Mouse (Mus musculus): ENCODE measurements around the gene Cpz.
A peak's percentile ranks its signal among the peaks of the same experiment; 100 is the strongest.

Gene Cpz

DNA sequence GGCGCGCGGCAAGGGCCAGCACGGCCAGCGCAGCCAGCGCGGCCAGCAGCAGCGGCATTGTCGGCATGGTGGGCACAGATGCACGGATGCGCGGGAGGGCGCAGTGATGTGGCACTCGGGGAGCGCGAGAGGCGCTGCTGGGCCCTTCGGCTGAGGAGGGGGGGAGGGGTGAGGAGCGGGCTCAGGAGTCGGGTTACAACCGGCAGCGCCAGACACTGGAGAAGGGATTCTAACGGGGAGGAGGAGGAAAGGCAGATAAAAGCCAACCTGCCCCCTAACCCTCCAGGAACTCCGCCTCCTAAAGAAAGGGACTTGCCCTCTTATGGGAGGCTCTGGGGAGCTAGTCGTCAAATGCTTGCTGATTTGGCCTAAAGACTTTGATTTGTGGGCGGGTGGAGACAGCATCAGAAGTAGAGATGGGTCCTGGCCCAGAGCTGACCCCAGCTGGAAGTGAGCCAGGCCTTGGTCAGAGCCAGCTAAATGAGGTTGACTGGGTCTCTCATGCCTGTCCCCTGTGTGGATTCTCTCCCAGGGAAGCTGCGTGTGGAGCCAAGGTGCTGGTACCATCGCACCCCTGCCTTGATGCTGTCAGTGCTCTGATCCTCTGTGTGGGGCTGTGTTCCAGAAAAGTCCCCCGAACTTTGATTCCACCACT lies at the start of gene Cpz:
Cpz (minus strand) TSS at position 230 of the 655 bp plus-strand sequence.
- DNase-seq = peak; percentile 39

DNA sequence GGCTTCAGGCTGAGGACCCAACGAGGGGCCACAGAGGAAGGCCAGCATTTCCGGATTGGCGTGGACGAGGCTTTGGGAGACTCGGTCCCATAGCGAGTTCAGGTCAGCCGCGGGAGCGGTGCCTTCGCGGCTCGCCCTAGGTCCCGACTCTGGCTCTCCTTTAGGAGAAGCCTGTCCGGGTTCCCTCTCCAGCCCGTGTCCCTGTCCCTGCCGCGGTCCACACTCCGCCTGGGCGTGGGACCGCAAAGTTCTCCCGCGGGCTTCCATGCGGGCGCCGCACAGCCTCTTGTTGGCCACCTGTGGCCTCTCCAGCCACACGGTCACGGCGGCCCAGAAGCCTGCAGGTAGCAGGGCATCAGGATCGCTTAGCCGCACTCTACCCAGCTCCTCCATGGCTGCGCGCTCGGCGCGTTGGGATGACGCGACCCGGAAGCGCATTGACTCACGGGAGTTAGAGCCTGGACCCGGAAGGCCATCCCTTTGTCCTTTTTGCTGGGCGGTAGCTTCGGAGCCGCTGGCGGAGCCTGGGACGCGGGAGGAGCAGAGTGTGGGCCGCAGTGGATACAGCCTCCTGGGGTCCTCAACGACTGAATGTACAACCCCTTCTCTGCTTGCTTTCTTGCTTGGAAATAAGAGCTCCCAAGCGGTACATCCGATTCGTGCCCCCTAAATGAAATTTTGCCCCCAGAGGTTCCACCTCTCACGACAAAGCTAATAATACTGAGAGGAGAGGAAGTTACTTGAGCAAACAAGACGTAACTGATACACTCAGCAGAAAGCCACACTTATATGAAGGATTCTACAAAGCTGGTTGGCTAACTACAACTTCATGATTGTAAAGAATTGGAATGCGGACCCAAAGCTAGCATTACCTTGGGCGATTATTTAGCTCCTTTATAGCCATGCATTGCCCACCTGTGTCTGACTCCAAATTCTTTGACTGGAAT lies 49.4 kb upstream of the Cpz start, which contains the start of gene Trmt44:
Trmt44 (minus strand) TSS at position 418 of the 947 bp plus-strand sequence.
- peak; percentile 89 for DNase-seq

DNA sequence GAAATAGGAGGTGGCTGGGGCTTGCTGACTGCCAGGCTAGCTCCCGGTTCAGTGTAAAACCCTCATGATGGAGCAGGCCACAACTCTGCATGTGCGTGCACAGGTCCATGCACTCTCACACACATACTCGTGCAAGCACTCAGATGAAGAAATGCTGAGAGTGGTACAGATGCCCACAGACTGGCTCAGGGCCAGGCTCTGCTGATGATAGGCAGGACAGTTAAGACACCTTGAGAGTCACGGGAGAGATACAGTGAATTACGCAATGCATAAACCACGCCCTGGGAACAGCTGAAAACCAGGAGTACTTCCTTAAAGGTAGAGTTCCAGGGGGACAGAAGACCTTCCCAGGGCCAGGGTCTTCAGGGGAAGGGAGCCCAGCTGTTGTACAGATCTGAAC lies 46.0 kb upstream of the Cpz start:
- DNase-seq = no peak

DNA sequence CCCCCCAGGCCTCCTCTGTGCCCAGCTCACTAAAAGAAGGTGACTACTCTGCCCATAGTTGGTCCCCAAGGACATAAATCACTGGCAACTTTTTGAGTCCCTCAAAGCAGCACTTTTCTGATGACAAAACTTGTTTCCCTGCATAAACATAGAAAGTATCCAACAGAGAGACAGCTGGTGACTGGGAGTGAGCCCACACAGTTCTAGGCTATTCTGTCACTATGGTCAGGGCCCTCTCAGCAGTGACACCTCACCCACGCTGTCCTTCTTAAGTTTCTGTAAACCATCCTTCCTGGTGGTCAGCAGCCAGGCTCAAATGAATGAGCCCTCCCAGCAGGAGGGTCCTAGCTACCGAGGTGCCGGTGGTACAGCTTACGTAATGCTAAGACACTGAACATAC lies 41.1 kb upstream of the Cpz start:
- no peak for DNase-seq

DNA sequence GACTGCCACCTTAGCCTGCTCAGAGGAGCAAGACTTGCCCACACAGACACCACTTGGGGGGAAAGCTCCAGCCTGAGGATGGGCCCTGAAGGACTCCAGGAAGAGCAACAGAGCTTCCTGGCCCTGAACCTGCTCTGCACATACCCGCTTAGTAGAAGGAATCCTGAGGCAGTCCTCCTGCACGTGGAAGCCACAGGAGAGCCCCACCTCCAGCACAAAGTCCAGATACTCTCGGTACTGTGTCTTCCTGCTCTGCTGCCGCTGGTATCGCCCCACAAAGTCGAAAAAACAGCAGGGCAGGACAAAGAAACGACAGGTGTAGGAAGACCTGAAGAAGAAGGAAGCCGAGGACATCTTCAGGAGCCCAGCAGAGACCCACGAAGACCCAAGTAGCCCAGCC lies 39.7 kb upstream of the Cpz start:
- no peak for DNase-seq

DNA sequence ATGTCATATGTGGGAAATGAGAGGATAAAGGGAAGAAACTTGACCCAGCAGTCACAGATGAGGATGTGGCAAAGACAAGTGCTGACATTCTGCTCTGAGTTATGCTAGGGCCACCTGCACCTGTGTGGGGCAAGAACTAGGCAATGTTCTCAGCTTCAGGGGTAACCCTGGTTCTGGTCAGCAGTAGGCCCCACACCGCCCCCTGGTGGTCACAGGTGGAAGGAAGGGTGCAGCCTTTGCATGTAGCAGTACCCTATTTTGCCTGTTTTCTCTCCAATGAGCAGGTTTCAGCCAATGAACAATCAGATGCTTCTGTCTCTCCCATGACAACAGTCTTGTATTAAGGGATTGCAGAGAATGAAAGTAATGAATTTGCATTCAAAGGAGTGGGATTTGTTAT lies 38.0 kb upstream of the Cpz start:
- DNase-seq = peak; percentile 86

DNA sequence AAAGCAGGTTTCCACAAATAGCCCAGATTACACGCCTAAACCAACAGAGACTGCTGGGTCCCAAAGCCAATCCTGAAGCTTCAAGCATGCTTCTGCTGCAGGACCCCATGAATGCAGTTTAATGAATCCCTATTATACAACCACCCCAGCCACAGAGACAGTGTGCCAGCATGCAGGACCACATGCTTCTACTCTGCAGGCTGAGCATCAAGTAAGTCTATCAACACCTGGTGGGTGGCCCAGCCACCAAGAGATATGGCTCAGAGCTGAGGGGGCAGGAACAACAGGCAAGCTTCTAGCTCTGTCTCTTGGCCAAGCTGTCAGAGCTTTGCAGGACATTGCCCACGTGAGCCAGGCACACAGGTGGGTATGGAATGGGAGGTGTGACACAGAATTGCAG lies 37.1 kb upstream of the Cpz start:
- no peak for DNase-seq

DNA sequence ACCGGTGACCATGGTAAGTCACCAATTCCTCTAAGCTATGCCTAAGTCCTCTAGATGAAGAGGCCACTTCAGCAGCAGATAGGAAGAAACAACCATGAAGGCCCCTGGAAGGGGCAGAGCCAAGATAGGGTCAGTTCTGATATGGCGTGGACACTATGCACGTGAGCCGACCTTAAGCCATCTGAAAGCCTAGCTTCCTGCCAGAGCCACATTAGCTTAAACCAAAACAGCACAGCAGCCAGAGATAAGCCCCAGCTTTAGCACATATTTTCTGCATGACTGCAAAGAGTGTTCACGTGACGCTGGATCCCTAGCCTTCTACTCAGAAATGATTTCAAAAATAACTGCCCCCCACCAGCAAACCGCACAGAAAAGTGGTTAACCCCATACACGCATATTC lies 33.9 kb upstream of the Cpz start:
- DNase-seq = no peak

DNA sequence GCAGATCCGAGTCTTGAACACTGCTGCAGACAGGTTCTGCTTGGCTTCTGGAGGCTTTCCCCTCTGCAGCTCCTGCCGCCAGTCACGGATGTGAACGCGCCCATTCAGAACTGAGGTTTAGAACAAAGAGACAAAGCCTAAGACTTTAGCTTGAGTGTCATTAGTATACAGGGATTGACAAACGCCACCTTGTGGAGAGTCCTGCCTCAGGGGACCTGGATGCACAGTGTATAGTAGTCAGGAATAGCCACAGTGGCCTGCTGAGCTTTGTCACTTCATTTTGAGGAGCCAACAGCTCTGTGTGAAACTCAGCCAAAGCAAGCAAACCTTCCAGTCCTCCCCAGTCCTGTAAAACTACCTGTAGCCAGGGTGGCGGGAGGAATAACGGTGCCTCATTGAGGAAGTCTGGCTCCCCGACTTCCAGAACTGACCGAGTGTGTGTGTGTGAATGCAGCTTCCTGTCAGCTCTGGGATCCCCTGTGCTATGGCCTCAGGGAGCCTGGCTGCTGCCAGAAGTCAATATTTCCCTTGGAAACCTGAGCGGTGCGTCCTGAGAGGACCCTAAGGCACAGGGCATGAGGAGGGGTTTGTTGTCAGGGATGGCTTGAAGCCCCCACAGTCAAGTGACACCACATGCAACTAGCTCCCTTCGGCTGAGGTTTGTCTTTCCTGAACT lies 32.6 kb upstream of the Cpz start:
- no peak for DNase-seq

DNA sequence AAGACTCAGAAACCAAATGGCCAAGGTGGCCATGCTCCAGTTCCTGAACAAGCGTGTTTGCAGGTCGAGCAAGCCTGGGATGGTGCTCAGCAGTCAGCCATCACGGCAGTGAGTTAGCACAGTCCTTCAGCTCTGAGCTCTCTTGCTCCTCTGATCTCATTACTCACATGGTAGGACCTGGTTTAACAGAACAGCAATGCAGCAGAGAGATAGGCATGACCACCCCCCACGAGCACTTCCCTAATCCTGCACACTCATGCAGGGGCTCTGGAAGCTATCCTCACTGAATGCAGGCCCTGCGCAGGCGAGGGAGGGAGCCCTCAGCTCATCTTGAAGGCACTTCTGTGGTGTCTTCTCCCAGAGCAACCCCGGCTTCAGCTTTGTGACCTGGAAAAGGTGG lies 30.9 kb upstream of the Cpz start:
- no peak for DNase-seq

DNA sequence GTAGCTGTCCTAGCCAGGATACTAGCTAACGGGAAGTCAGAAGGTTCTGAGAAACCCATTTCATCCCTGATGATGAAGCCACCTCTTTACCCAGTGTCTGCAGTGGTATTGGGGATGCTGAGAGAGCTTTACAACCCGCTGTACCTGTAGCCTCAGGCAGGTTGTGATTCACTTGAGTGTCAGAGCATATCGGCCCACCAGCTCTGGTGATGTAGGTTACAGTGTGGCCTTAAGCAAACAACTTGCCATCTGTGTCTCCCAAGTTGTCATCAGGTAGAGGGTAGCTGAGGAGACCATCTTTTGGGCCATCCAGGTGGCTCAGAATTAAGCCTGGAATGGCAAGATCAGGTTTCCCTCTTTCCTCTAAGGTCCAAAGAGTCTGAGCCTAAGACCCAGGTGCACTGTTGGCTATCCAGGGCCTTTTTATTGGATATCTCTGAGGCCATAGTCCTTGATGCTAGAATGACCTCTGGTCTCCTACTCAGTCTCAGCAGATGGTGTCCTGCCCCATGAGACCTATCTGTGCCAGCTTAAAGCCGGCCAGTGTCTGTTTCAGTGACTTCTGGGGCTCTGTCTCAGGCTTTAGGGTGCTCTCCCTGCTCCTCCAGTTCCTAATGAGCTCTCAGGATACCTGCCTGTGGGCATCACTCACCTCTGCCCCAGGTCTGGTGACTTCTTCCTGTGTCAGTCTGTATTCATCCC lies 27.5 kb upstream of the Cpz start:
- no peak for DNase-seq

DNA sequence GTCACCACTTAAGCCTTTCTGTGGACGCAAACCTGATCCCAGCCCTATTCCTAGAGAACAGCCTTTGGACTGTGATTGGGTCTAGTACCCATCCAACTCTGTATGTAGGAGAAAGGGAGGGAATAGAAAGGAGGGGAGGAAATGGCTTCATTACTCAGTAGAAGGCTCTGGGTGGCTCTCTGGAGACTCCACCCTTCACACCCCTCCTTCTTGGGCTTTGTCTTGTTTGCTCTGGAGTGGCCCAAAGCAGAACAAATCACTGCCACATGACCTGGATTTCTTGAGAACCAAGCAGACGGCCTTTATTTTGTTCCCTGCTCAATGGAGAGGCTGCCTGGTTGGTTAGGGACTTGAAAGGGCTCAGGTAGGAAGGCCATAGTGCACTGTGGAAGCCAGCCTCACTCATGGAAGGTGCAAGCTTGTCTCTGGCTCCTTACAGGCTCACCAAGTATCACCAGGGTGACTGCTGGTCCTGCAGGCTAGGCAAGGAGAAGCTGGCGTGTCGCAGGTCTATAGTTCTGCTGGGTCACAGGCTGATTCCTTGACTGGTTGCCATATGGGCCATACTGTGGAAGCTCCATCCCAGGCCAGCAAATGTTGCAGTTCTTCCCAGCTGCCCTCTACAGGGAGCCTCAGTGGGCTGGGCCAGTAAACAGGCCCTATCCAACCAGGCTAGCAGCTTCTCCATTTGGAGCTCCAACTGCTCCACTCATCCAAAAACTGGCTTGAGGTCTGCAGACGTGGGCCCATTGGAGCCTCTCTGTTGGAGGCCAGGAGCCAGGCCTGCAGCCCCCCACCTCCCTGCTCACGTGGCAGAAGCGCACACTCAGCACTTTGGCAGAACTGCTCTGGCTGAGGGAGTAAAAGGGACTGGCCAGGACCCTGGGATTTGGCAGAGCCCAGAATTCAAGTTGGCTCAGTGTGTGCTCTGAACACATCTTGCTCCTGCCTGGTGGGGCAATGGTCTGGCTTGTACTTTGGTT lies 26.6 kb upstream of the Cpz start:
- no peak for DNase-seq

DNA sequence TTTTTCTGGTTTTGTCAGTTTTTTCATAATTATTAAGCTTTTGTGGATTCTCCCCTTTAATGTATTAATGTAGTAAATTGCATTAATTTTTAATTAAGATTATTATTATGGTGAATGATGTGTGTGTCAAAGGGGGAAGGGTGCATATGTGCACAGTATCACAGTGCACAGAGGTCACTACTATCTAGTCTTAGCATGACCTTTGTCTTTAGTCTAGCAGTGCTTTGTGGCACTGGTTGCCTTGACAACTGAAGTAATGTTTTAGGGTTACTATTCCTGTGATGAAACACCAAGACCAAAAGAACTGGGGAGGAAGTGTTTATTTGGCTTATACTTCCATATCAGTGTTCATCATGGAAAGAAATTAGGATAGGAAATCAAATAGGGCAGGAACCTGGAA lies 20.6 kb upstream of the Cpz start:
- DNase-seq = no peak

DNA sequence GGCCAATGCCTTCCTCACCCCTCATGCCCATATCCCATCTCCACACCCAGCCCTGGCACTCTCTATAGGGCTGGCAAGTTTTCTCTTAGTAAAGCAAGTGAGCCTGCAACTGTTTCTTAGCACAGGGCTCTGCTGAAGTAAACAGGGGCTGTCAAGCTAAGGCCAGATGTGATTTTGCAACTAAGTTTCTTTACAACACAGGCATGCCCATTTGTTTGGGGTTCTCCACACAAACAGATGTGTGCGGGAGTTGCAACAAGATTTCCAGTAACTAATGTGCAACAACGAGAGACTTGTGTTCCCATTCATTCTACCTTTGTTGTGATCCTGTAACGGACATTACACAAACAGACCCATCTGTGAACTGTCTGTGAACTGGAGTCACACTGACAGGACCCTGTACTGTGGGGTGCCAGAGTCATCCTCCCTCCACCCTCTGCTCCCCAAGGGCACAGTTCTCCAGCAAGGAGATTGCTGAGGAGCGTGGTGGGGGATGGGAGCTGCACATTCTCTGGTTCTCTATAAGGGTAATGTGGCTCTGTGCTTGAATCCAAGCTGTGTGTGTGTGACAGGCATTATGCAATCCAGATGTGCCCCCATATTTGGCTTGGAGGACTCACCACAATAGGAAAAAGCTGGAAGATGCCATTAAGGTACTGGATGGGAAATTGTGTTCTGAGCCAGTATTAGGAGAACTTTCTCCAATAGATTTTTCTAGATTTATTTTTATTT lies 15.7 kb upstream of the Cpz start:
- no peak for DNase-seq

DNA sequence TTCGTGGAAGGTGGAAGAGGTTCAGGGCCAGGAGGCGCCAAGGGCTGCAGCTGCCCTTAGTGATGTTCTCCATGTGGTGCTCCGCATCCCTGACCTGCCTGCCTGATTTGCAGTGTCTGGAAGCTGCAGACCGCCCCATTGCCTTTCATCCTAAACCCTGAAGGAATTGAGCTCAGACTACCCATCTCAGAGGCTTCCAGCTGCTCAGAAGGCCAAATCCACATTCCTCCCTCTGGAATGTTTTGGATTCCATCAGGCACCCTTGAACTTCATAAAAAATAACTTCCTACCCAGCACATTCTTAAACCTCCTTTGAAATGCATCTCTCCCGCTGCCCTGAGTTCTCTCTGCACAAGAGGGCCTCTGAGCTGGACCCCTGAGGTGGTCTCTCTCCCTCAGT lies 15.1 kb upstream of the Cpz start:
- DNase-seq = no peak

DNA sequence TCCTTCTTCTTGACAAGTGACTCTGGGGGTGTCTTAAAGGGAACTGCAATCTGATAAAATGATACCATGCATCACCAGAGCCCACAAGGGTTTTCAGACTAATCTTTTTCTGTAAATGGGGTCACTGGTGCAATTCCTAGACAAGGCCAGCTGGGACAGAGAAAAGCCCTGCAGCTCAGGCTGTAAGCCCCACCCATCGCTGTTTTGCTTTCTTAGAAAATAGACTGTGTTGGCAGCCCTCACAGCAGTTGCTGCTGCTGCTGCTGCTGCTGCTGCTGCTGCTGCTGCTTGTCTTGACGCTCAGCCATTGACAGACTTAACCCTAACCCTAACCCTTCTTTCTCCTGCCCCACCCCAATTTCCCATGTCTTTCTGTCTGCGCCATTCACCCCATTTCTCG lies 14.1 kb upstream of the Cpz start:
- no peak for DNase-seq

DNA sequence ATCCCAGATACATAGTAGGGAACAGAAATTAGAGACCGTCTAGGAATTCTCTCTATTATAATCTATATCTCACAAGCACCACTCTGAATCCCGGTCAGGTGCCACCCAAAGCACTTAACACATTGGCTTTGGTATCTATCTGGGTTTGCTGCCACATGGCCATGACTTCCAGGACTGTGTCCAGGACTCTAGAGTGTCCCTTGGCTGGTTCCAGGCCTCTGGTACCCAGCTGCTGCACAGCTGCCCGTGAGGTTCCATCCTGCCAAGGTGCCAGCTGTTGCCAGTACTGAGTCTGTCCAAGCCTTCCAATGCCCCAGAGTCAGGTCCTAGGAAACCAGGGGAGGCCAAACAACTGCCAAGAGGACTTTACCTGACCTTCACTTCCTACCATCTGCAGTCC lies 12.5 kb upstream of the Cpz start:
- DNase-seq = no peak

DNA sequence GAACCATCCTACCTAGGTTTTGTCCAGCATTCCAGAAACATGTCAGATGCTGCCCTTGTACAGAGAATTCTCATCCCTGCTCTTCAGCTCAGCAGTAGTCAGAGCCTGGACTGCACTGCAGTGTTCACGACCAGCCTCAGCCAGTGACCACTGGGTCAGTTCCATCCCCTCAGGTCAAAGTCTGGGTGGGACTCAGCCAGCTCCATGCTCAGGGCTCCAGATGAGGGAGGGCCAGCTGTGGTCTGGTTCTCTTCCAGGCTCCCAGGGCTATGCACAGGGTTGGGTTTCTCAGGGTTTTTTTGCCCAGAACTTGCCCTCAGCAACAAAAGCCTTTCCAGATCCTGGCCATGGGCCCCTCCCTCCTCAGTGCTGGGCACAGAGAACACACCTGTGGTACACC lies 12.0 kb upstream of the Cpz start:
- DNase-seq = no peak

DNA sequence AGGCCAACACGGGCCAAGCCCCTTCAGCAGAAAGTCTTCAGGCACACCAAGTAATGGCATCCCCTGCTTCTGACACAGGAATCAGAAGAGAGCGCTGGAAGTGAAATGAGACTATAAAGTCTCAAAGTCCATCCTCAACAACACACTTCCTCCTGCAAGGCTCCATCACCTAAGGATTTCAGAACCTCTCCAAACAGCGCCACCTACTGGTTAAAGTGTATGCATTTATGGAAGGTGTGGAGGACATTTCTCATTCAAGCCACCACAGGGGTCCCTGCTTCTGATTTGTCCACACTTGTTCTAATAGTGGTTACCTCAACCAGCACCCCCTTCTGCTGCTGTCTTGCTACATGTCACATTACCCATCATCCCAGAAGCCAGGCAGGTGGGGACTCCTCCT lies 10.8 kb upstream of the Cpz start:
- no peak for DNase-seq

DNA sequence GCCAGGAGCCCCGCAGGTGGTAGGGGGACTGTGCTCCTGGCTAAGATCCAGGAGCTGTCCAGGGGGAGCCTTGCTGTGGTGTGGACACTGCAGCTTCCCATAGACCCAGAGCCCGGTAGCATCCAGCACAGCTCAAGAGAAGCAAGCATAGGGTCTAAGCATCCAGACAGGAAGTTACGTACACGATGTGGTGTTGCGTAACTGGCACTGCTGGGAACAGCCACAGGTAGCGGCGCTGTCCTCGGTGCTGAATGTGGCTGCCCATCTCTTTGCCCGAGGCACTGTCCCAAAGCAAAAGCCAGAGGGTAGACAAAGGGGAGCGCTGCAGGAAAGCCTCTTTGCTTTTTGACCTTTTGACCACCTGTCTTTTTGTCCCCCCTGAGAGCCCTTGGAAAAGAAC lies 6.1 kb upstream of the Cpz start:
- no peak for DNase-seq

DNA sequence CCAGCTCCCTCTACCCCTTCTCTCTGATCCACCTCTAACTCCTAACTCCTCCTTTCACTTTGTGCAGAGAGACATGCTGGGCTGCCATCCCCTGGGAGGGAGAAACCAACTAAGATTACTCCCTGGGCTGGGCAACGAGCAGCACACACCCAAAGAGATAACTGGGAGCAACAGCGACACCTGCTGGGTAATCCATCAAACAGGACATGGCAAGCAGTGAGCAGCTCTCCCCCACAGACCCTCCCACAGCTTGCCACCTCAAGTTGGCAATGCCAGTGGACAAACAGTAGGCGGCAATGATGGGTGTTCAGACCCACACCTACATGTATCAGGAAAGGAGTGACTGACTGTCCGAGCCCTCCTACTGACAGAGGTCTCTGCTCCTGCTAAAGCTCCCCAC lies 4.9 kb upstream of the Cpz start:
- DNase-seq = peak; percentile 64

Data from right cerebral cortex, postnatal 4 days (tissue).